Mouse (Mus musculus): ENCODE results near the gene Gm7694.

Gene Gm7694

GRCm38 (mm10) chr1:170306232-170306631, at the start of gene Gm7694:
TSS of gene Gm7694 (minus strand) at chr1:170306332.
- DNase-seq (ENCODE audit: low read depth, low spot score): no peak

- no peak for DNase-seq (ENCODE audit: low read depth, low spot score)
These were observed 47.2 kb upstream of the Gm7694 start for GRCm38 (mm10) chr1:170353335-170353734.

DNA sequence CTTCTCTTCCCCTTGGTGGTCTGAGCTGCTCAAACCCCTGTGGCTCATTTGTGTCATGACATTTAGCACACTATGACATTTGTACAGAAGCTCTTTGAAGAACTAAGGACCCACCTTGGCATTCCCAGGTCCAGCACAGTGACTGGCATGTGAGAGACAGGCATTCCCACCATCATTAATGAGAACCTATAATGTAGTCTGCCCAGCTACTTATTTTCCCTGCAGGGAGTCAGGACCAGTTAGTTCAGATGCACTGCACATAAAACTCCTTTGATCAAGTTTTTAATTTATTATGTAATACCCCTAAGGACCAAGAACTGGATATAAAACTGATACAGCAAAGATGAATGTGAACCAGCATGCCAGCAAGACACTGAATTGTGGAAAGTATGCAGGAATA, 44.9 kb upstream of the Gm7694 start:
- no peak for DNase-seq (ENCODE audit: low read depth, low spot score)

DNA sequence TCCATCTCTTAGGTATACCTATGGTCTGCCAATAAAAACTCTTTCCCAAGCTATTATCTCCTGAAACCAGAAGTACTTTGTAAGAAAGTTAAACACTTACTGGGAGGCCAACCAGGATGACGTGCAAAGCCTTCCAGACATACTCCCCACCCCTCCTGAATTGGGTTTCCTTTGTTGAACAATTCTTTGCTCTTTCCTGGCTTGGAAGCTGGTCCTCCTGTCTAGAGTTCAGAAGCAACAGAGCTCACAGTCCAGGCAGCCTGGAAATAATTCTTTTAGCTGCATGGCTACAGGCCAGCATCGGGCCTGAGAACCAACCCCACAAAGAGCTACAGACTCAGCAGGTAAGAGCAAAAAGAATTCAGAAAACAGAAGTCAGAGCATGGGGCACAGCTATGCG, 40.1 kb upstream of the Gm7694 start:
- DNase-seq (ENCODE audit: low read depth, low spot score): no peak

DNA sequence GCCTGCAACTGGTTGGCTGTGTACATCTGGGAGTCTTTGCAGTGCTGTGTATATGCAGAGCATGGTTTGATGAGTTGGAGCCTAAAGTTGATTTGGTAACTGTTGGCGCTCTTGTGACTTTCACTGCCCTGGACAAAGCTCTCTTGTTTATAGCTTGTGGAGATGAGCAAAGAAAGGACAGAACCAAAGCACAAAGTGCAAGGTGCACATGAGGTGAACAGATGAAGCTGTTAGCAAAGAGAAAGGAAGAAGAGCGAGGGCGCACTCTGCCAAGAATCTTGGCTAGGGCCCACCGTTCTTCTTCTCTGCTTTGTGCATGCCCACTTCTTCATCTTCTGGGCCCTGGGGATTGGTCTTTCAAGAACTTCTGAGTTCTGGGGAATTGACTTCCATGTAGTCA, 37.8 kb upstream of the Gm7694 start:
- no peak for DNase-seq (ENCODE audit: low read depth, low spot score)

DNA sequence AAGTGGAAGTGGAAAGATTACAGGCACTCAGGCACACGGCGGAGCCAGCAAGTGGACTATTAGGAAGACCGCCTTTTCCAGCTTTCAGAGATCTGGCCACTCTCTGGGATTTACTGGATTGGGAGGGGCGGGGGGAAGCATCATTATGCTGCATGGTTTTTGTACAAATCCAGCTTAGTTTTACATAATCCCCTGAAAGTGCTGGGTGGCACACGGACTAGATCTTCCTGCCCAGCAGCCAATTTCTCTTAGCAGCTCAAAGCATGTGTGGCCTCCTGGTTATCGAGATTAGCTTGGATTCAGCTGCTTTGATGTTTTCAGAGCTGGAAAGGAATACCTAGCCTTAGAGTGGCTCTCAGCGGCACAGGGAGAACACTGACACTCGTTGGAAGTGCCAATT, 36.9 kb upstream of the Gm7694 start:
- no peak for DNase-seq (ENCODE audit: low read depth, low spot score)

GRCm38 (mm10) chr1:170339943-170340342, 33.8 kb upstream of the Gm7694 start:
- DNase-seq (ENCODE audit: low read depth, low spot score): no peak

DNA sequence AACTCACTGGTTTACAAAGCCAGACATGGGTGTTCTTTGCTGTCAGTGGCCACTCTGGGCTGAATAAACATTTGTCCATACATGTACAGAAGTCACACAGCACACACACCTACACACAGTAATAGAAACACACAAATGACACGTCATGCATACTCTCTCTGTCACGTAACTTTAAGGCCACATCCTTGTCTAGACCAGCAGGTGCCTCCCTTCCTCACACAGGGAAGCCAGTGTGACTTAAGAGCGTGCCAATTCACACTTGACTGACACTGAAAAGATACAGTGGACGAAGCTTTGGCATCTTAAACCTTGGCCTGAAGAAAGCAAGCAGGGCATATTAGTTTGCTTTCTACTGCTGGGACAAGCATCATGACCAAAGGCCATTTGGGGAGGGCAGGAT, 26.6 kb upstream of the Gm7694 start:
- no peak for DNase-seq (ENCODE audit: low read depth, low spot score)

GRCm38 (mm10) chr1:170331926-170332325, 25.8 kb upstream of the Gm7694 start:
- no peak for DNase-seq (ENCODE audit: low read depth, low spot score)

- no peak for DNase-seq (ENCODE audit: low read depth, low spot score)
These were observed 19.1 kb upstream of the Gm7694 start for GRCm38 (mm10) chr1:170325277-170325676.

DNA sequence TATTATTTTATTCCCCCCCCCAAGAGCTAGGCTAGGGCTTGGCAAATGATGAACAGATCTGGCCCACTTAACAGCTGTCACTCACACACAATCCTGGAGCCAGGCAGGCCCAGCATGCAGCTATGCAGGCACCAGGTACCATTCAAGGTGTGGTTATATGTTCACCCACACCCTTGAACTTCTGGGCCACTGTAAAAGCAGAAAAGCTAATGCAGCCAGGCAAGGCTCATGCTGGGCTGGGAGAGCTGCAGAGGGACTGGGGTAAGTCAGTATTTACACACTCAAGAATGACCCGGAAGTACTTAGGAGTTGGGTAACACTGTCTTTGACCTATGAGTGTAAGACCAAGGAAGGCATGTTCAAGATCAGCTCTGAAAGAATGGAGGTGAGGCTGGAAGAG, 18.2 kb upstream of the Gm7694 start:
- no peak for DNase-seq (ENCODE audit: low read depth, low spot score)

DNA sequence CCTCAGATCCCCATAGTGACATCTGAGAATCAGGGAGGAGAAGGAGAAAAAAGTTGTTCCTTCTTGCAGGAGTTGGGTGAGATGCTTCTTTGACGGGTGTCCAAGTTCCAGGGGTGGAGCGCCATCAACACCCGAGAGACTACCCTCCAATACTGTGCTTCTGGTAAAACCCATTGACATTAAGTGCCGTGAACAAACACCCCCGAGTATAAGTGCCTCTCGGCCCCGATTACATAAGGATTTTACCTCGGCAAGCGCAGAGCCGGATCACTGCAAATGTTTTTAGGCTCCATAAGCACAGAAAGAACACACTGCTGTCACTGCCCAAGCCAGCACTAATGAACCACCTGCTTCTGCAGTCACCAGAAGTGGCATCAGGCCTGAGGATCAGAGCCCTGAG, 16.9 kb upstream of the Gm7694 start:
- no peak for DNase-seq (ENCODE audit: low read depth, low spot score)

- DNase-seq (ENCODE audit: low read depth, low spot score): no peak
These were observed 15.9 kb upstream of the Gm7694 start for GRCm38 (mm10) chr1:170322046-170322445.

DNA sequence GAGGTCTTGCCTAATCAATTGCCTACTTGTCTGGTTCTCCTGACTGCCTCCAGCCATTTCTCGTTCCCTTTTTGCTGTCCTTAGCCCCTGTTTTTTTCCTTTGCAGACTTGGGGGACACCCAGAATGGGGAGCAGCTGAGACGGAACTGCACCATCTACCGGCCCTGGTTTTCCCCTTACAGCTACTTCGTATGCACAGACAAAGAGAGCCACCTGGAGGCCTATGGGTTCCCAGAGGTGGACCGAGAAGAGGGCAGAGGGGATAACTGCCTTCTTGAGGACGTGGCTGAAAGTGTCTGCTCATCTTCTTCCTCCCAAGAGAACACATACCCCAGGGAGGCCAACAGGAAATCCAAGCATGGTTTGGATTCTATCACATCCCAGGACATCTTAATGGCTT, 5.3 kb upstream of the Gm7694 start:
- no peak for DNase-seq (ENCODE audit: low read depth, low spot score)

DNA sequence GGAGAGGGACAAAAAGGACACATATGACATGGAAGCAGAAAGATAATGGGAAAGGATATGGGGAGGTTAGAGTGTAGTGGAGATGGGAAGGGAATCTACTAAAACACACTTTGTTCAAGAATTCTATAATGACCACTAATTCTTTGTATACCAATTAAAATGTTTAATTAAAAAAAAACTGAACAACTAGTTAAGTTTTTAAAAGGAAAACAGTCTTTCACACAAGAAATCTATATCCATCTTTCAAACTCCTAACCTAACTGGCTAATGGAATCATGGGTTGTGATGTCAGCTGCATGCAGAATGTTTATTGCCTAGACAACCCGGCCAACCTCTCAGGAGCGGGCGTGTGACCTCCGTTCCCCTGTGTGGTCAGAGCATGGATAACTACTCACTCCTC, 2.4 kb upstream of the Gm7694 start, which contains the start of gene Spata46:
Gene Spata46 (plus strand): TSS at position 301 of the 400 bp plus-strand sequence.
- no peak for DNase-seq (ENCODE audit: low read depth, low spot score)

DNA sequence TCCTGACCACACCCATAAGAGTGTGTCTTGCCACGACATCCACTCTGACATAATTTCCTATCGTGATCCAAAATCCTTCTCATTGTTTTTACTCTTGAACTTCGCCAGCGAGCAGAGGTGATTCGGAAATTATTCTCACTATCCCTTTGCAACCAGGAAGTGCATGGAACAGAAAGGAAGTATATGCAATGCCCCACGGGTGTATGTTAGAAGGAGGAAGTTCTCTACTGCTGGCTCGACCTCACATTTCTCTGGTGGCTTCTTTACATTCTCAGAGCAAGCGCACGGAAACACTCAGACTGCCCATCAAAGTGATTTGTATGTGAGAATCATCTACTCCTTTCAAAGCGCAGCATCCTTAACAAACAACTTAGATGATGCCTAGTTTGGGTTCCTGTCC, 1.1 kb downstream of the Gm7694 start:
- DNase-seq (ENCODE audit: low read depth, low spot score): no peak

DNA sequence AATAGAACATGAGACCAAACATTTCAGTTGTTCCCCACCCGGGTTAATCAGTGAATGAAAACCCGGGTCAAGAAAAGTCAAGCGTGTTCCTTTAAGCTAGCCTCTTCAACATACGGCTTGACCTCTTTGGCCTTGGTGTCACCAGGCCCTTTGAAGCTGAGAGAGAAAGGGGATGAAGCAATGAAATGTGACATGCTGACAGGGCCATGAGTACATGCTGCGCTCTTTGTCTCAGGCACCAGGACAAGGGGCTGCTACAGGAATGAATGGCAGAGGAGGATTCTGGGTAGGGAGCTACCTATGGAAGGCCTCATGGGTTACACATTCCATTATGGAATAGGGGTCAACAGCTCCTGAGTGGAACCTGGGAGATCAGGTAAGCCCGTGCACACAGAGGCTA, 3.0 kb downstream of the Gm7694 start:
- no peak for DNase-seq (ENCODE audit: low read depth, low spot score)

DNA sequence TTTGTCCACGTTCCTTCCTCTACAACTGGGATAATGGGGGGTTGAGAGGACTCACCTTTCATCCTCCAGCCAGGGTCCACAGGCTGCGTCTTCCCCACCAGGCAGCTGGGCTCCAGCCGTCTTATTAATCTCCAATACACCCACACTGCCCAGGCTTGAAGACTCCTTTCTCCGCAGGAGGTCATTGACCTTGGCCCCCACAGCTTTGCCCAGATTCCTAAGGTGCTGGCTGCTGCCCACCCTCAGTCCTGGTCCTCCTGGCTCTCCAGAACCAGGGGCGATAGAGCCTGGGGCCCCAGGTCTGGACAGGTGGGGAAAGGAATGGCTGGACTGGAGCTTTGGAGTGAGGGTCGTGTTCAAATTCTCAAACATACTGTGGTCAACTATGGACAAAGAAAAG, 3.7 kb downstream of the Gm7694 start:
- DNase-seq (ENCODE audit: low read depth, low spot score): no peak

GRCm38 (mm10) chr1:170301686-170302085, 4.4 kb downstream of the Gm7694 start:
- no peak for DNase-seq (ENCODE audit: low read depth, low spot score)

DNA sequence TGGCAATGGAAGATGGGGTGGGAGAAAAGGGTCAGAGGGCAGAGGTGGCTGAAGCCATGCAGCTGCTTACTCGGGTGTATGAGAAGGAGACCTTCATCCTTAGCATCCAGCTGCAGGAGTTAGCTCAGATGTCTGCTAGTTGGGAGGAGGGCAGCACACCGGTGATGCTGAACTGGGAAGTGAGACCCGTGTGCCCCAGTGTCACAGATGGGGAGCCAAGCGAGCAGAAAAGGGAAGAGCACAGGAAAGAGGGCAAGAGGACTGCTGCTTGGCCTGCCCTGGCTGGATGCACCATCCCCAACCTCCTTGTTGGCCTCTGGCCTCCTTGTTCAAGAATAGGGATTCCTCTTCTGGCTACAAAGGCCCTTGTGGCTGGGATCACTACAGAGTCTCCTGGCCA, 6.6 kb downstream of the Gm7694 start:
- no peak for DNase-seq (ENCODE audit: low read depth, low spot score)

DNA sequence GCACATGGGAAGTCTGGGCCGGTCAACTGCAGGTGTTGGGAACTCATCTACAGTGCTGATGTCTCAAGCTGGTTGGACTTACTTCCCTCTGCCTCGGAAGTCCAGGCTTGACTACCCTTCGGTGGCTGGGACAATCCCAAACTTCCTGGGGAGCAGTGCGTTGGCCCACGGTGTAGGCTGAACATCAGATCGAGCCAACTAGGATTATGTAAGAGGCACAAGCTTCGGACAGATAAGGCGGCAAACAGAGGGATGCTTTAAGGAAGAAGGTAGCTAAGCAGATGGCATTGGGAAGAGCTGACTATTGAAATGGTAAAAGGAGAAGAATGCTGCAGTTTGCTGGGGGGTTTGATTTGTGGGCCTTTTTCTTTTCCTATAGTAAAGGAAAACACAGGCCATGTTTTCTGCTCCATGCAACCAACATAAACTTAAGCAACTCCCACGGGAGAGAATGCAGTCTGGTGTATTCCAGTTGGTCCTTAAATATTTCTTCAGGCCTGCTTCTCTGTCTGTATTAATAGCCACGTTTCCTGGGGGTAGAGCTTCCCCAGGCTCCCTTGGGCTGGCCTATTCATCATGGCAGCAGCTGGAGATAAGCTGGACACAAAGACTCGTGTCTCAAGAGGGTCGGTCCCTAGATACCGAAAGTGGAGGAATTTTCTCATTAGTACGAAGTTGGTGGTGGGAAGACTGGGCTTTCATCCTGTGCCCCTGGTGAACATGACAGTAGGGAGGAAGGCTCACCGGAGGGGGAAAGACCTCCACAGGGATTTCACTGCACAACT, 11.2 kb downstream of the Gm7694 start:
- no peak for DNase-seq (ENCODE audit: low read depth, low spot score)

DNA sequence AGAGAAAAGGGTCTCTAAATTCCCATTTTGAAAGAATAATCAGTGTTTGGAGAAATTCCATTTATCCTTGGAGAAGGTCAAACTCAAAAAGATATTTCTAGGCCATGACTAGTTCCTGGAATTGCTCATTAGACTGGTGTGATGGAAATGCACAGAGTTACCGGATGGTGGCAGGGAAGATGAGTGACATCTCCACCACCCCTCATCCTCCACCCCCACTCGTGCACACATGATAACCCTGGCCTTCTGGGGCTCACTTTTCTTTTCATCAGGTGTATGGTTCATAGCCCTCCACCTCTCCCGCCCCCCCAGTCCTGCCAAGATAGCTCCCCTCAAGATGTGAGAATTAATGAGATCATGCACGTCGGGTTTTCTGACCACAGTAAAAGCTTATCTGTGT, 12.9 kb downstream of the Gm7694 start:
- DNase-seq (ENCODE audit: low read depth, low spot score): no peak

- DNase-seq (ENCODE audit: low read depth, low spot score): peak; percentile 41
These were observed 13.7 kb downstream of the Gm7694 start for GRCm38 (mm10) chr1:170292239-170292951.
